16 mouse cellular contexts compared by ENCODE assay signal in the genomic region with DNA sequence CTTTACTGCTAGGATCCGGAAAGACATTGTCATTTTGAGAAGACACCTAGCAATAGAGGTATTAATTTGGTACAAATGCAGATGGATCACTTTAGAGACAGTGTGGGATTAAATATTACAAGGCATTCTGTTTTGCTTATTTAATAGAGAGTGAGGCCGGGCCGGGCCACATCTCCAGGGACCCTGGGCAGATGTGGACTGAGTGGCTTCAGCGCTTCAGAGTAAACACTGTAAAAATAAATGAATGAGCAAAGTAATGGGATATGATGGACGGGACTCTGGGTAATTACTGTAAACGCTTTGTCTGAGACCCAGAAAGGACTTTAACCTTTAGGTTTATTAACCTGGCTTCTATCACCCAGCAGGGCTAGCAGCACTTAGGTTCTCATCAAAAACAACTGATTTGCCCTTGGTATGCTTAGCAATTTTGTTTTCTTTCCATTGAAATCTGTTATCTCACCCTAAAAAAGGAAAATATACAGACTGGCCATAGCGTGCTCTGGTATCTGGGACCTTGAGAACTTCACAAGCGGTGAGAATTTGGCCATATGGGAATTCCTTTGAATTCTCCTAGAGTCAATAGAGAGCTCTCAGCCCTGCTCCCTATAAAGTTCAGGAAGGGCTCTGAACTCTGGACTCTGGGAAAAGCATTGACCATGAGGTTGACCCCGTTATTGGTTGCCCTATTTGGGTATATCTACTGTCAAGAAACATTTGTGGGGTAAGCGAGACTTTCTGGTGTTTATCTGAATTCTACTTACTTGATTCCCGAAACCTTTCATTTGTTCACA. TPM values are rescaled to one million over a fixed set of nuclear protein-coding genes. Genes with fewer than 3 reads are reported as not detected.
DNase-seq lines count a peak whose midpoint lies in the region; ATAC-seq and TF ChIP-seq lines count a peak whose summit lies in the region.
"Had no signal": no experiment of that assay in that cellular context is flagged by ENCODE, and none has a peak within 500 bp of the region (broad histone marks: within the 10 kb centered on the region; RNA-seq: fewer than 3 reads in every experiment).

Gene Cpa2, plus strand, starts transcription at position 574 of the 791 bp plus-strand sequence.

- no peak for TF ChIP-seq CTCF in forebrain, postnatal 0 days (IDR thresholded peaks at IDR 0.05; ENCODE audit: low read depth)

- no peaks in the 10 kb centered on the region for H3K9me3 ChIP-seq in forebrain, postnatal 0 days (ENCODE audit: low read length)
- 0 out of 2 replicates have a peak, but pooled peaks cover 2% of the 10 kb centered on the region for H3K9me3 ChIP-seq in forebrain, embryonic 14.5 days (replicated peaks; ENCODE audit: control insufficient read depth, low read length)
- no peaks in the 10 kb centered on the region for H3K9me3 ChIP-seq in hindbrain, embryonic 10.5 days
- H3K9me3 ChIP-seq in hindbrain, embryonic 14.5 days (ENCODE audit: control insufficient read depth, low read length) = no peaks in the 10 kb centered on the region
- no peaks in the 10 kb centered on the region for H3K9me3 ChIP-seq in embryonic facial prominence, embryonic 10.5 days
- no peaks in the 10 kb centered on the region for H3K9me3 ChIP-seq in intestine, embryonic 16.5 days (ENCODE audit: control insufficient read depth, low read length)
- H3K9me3 ChIP-seq: forebrain, embryonic 12.5 days; hindbrain, embryonic 12.5 days; liver, embryonic 15.5 days; midbrain, embryonic 12.5 days; neural tube, embryonic 12.5 days had no signal

- no peak for DNase-seq in forebrain, postnatal 0 days
- no peak for DNase-seq in forebrain, embryonic 14.5 days (ENCODE audit: low spot score)
- no peak for DNase-seq in hindbrain, embryonic 10.5 days (ENCODE audit: low spot score)
- DNase-seq in hindbrain, embryonic 14.5 days (ENCODE audit: low spot score) = no peak
- DNase-seq in embryonic facial prominence, embryonic 10.5 days (ENCODE audit: low spot score) = no peak
- DNase-seq in retina, embryonic 14.5 days (ENCODE audit: low spot score) = no peak
- no peak for DNase-seq in adrenal gland, postnatal 4 days (ENCODE audit: low spot score in 2 of 2)
- DNase-seq: cerebellum, adult 2 months; gastrocnemius, adult 2 months; kidney, postnatal 25 days had no signal

- no peaks in the 10 kb centered on the region for H3K36me3 ChIP-seq in forebrain, postnatal 0 days (ENCODE audit: insufficient read depth)
- no peaks in the 10 kb centered on the region for H3K36me3 ChIP-seq in forebrain, embryonic 14.5 days (ENCODE audit: control insufficient read depth, insufficient read depth, low read length)
- H3K36me3 ChIP-seq in hindbrain, embryonic 10.5 days = no peaks in the 10 kb centered on the region
- H3K36me3 ChIP-seq in hindbrain, embryonic 14.5 days (replicated peaks; ENCODE audit: control insufficient read depth, insufficient read depth) = no peaks in the 10 kb centered on the region
- H3K36me3 ChIP-seq in embryonic facial prominence, embryonic 10.5 days (replicated peaks) = no peaks in the 10 kb centered on the region
- H3K36me3 ChIP-seq in intestine, embryonic 16.5 days (ENCODE audit: control insufficient read depth, insufficient read depth, low read length) = no peaks in the 10 kb centered on the region
- H3K36me3 ChIP-seq: forebrain, embryonic 12.5 days; hindbrain, embryonic 12.5 days; liver, embryonic 15.5 days; midbrain, embryonic 12.5 days; neural tube, embryonic 12.5 days had no signal

- no peak within 1 kb of the TSS for H3K27ac ChIP-seq in forebrain, postnatal 0 days (ENCODE audit: low read depth, low read length)
- no peak within 1 kb of the TSS for H3K27ac ChIP-seq in forebrain, embryonic 14.5 days (ENCODE audit: low read depth, low read length)
- H3K27ac ChIP-seq in hindbrain, embryonic 10.5 days = peak within 1 kb of the TSS; percentile 75
- no peak within 1 kb of the TSS; the same call in 1 of the 2 replicates for H3K27ac ChIP-seq in hindbrain, embryonic 14.5 days
- H3K27ac ChIP-seq in embryonic facial prominence, embryonic 10.5 days (replicated peaks) = peak within 1 kb of the TSS; percentile 87
- no peak within 1 kb of the TSS; the same call in 1 of the 2 replicates for H3K27ac ChIP-seq in intestine, embryonic 16.5 days (ENCODE audit: low read length)
- H3K27ac ChIP-seq: gastrocnemius, adult 2 months; hindbrain, embryonic 12.5 days; liver, embryonic 15.5 days; midbrain, embryonic 12.5 days had no signal

- H3K27me3 ChIP-seq in forebrain, postnatal 0 days (ENCODE audit: insufficient read depth, low read length) = no peaks in the 10 kb centered on the region
- no peaks in the 10 kb centered on the region for H3K27me3 ChIP-seq in forebrain, embryonic 14.5 days (replicated peaks; ENCODE audit: control insufficient read depth, insufficient read depth, low read length)
- H3K27me3 ChIP-seq in hindbrain, embryonic 10.5 days (ENCODE audit: insufficient read depth, poor library complexity, severe bottlenecking) = no peaks in the 10 kb centered on the region
- H3K27me3 ChIP-seq in hindbrain, embryonic 14.5 days (ENCODE audit: control insufficient read depth, insufficient read depth, low read length) = no peaks in the 10 kb centered on the region
- H3K27me3 ChIP-seq in embryonic facial prominence, embryonic 10.5 days (replicated peaks; ENCODE audit: low read depth, poor library complexity, severe bottlenecking) = no peaks in the 10 kb centered on the region
- H3K27me3 ChIP-seq in intestine, embryonic 16.5 days (replicated peaks; ENCODE audit: control insufficient read depth, insufficient read depth, low read length) = no peaks in the 10 kb centered on the region
- H3K27me3 ChIP-seq: forebrain, embryonic 12.5 days; hindbrain, embryonic 12.5 days; midbrain, embryonic 12.5 days; neural tube, embryonic 12.5 days had no signal

- WGBS in forebrain, postnatal 0 days = 87% methylated on average over 11 of the region's 11 CpGs
- WGBS in forebrain, embryonic 14.5 days = 87% methylated on average over 11 of the region's 11 CpGs
- 71% methylated on average over 11 of the region's 11 CpGs for WGBS in hindbrain, embryonic 10.5 days
- WGBS in hindbrain, embryonic 14.5 days = 73% methylated on average over 11 of the region's 11 CpGs
- 61% methylated on average over 11 of the region's 11 CpGs for WGBS in embryonic facial prominence, embryonic 10.5 days
- 48% methylated on average over 11 of the region's 11 CpGs for WGBS in intestine, embryonic 16.5 days

- H3K4me2 ChIP-seq in forebrain, postnatal 0 days (ENCODE audit: low read depth) = no peak within 1 kb of the TSS
- no peak within 1 kb of the TSS for H3K4me2 ChIP-seq in forebrain, embryonic 14.5 days (ENCODE audit: low read length)
- no peak within 1 kb of the TSS for H3K4me2 ChIP-seq in hindbrain, embryonic 14.5 days (replicated peaks)
- no peak within 1 kb of the TSS for H3K4me2 ChIP-seq in intestine, embryonic 16.5 days (ENCODE audit: low read depth, low read length)
- H3K4me2 ChIP-seq: forebrain, embryonic 12.5 days; hindbrain, embryonic 12.5 days; liver, embryonic 15.5 days; midbrain, embryonic 12.5 days; neural tube, embryonic 12.5 days had no signal

- H3K9ac ChIP-seq in forebrain, postnatal 0 days = no peak within 1 kb of the TSS
- no peak within 1 kb of the TSS for H3K9ac ChIP-seq in forebrain, embryonic 14.5 days (ENCODE audit: low read length)
- no peak within 1 kb of the TSS for H3K9ac ChIP-seq in hindbrain, embryonic 14.5 days
- H3K9ac ChIP-seq in intestine, embryonic 16.5 days (ENCODE audit: low read depth, low read length) = no peak within 1 kb of the TSS
- H3K9ac ChIP-seq: forebrain, embryonic 12.5 days; hindbrain, embryonic 12.5 days; liver, embryonic 15.5 days; midbrain, embryonic 12.5 days; neural tube, embryonic 12.5 days had no signal

- H3K4me1 ChIP-seq in forebrain, postnatal 0 days (ENCODE audit: insufficient read depth) = no peaks in the 10 kb centered on the region
- no peaks in the 10 kb centered on the region; the same call in 1 of the 2 replicates for H3K4me1 ChIP-seq in forebrain, embryonic 14.5 days (ENCODE audit: control insufficient read depth, insufficient read depth, low read length)
- H3K4me1 ChIP-seq in hindbrain, embryonic 10.5 days (replicated peaks) = peaks cover 55% of the 10 kb centered on the region
- H3K4me1 ChIP-seq in hindbrain, embryonic 14.5 days (replicated peaks; ENCODE audit: control insufficient read depth, insufficient read depth, low read length) = peaks cover 11% of the 10 kb centered on the region; the same call in 1 of the 2 replicates
- H3K4me1 ChIP-seq in embryonic facial prominence, embryonic 10.5 days = peaks cover 83% of the 10 kb centered on the region
- peaks cover 24% of the 10 kb centered on the region for H3K4me1 ChIP-seq in intestine, embryonic 16.5 days (ENCODE audit: control insufficient read depth, insufficient read depth, low read length)

- no peak within 1 kb of the TSS for H3K4me3 ChIP-seq in forebrain, postnatal 0 days (ENCODE audit: low read depth, low read length)
- H3K4me3 ChIP-seq in forebrain, embryonic 14.5 days (ENCODE audit: low read depth, low read length) = no peak within 1 kb of the TSS
- H3K4me3 ChIP-seq in hindbrain, embryonic 10.5 days = no peak within 1 kb of the TSS
- H3K4me3 ChIP-seq in hindbrain, embryonic 14.5 days (replicated peaks; ENCODE audit: low read length) = no peak within 1 kb of the TSS
- no peak within 1 kb of the TSS for H3K4me3 ChIP-seq in embryonic facial prominence, embryonic 10.5 days
- H3K4me3 ChIP-seq in intestine, embryonic 16.5 days (ENCODE audit: low read length) = no peak within 1 kb of the TSS
- H3K4me3 ChIP-seq: forebrain, embryonic 12.5 days; gastrocnemius, adult 2 months; hindbrain, embryonic 12.5 days; liver, embryonic 15.5 days; midbrain, embryonic 12.5 days; neural tube, embryonic 12.5 days had no signal

- no peak for ATAC-seq in forebrain, postnatal 0 days
- no peak for ATAC-seq in forebrain, embryonic 14.5 days
- ATAC-seq in hindbrain, embryonic 14.5 days (ENCODE audit: low FRiP score) = no peak
- ATAC-seq in intestine, embryonic 16.5 days = peak; percentile 57

RNA-seq across cellular contexts. Expression of gene Cpa2, which starts in this region (rescaled TPM):
- 6.8 and 10.0 TPM in 2 replicates for total RNA-seq in forebrain, postnatal 0 days (2014; rRNA removed)
- polyA plus RNA-seq in forebrain, postnatal 0 days (2015; fragmentation: Nextera tagmentation; extraction: Ambion mirVana) = 16.6 and 17.1 TPM in 2 replicates
- 4.5 and 5.4 TPM in 2 replicates for polyA plus RNA-seq in forebrain, embryonic 14.5 days (2014; fragmentation: Nextera tagmentation; extraction: Ambion mirVana)
- 19.6 and 20.0 TPM in 2 replicates for polyA plus RNA-seq in hindbrain, embryonic 10.5 days (2016; fragmentation: Nextera tagmentation; extraction: Ambion mirVana)
- 7.1 and 8.4 TPM in 2 replicates for polyA plus RNA-seq in hindbrain, embryonic 14.5 days (2014; fragmentation: Nextera tagmentation; extraction: Ambion mirVana)
- 18.9 and 22.0 TPM in 2 replicates for polyA plus RNA-seq in embryonic facial prominence, embryonic 10.5 days (2016; fragmentation: Nextera tagmentation; extraction: Ambion mirVana)
- polyA plus RNA-seq in intestine, embryonic 16.5 days (2015; fragmentation: Nextera tagmentation; extraction: Ambion mirVana) = 399 and 443 TPM in 2 replicates
- total RNA-seq in adrenal gland, postnatal 4 days (2021) = 100 to 1,000 TPM in 1 of 2 experiments, 1 to 10 TPM in 1; 2.1 to 257 TPM
- total RNA-seq: gastrocnemius, adult 2 months had no signal

Comparison
In these comparisons a context has a peak if more than half of its experiments do, and no peak if none do; other contexts are left out.
1. RNA of gene Cpa2 (polyA plus RNA-seq): 399 to 443 TPM in intestine, embryonic 16.5 days; 19.6 to 20.0 TPM in hindbrain, embryonic 10.5 days, 18.9 to 22.0 TPM in embryonic facial prominence, embryonic 10.5 days, 16.6 to 17.1 TPM in forebrain, postnatal 0 days, 7.1 to 8.4 TPM in hindbrain, embryonic 14.5 days and 4.5 to 5.4 TPM in forebrain, embryonic 14.5 days; every median in the first group is over 10 times any median in the second.
2. H3K27ac ChIP-seq: peak in hindbrain, embryonic 10.5 days (single experiment) and embryonic facial prominence, embryonic 10.5 days (single experiment); none in forebrain, postnatal 0 days (single experiment), forebrain, embryonic 14.5 days (single experiment), hindbrain, embryonic 14.5 days (single experiment) and intestine, embryonic 16.5 days (single experiment).